Mouse (Mus musculus): ENCODE data around the gene Unc93b1.

Gene Unc93b1

DNA sequence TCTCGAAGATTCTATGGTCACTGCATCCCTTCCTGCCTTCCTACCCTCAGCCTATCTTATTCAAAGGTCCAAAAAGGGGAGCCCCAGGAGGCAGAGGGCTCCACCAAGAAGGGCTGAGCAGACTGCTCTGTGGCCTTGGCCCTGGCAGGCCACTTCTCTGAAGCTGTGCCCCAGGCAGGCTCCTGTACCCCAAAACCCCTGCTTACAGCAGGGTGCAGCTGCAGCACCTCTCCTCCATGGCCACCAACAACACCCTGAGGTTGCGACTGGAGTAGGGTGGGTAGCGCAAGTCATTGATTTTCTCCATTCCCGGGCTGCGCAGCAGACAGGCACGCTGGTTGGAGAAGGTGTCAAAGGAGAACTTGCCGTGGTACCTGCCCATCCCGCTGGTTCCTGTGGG lies 21.3 kb upstream of the Unc93b1 start:
- DNase-seq (ENCODE audit: low read depth) = no peak

GRCm38 (mm10) chr19:3914535-3914934 lies 20.5 kb upstream of the Unc93b1 start:
- DNase-seq (ENCODE audit: low read depth) = no peak

DNA sequence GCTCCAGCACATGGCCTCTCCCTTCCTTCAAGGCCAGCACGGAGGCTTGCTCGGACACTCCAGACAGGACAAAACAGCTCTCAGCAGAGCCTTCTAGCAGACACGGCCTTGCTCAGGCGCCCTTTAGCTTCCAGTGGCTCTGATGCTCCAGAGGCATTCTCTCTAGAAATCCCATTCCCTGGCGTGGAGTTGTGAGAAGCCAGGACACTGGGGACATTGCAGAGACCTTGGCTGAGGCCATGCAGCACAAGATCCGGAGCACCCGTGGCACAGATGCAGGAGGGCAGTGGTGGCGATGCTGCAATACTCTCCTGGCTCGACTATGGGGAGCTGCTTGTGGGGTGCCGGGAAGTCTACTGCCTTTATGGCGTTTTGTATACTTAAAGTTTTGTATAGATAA lies 18.3 kb upstream of the Unc93b1 start:
- DNase-seq (ENCODE audit: low read depth) = no peak

- DNase-seq (ENCODE audit: low read depth) = no peak
Observed at GRCm38 (mm10) chr19:3919928-3920327, 15.1 kb upstream of the Unc93b1 start.

GRCm38 (mm10) chr19:3922661-3923371 lies 12.2 kb upstream of the Unc93b1 start:
- DNase-seq (ENCODE audit: low read depth) = no peak

- no peak for DNase-seq (ENCODE audit: low read depth)
Observed at GRCm38 (mm10) chr19:3923586-3923985, 11.4 kb upstream of the Unc93b1 start.

DNA sequence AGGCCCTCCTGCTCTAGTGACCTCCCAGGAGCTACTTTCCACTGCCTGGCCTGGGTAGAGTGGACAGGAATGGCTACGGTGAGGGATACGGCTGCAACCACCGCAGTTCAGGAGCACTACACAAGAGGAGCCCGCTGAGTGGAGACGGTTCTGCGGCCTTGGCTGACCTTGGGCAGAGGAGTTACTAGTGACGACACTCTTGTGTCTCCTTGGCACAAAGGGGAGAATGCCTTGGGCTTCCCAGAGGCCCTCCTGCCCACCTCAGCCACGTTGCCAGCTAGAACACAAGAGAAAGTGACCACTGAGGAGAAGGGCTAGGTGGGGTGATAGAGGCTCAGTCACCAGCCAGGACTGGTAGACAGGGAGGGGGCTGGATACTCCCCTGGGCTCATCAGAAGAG lies 10.8 kb upstream of the Unc93b1 start:
- no peak for DNase-seq (ENCODE audit: low read depth)

DNA sequence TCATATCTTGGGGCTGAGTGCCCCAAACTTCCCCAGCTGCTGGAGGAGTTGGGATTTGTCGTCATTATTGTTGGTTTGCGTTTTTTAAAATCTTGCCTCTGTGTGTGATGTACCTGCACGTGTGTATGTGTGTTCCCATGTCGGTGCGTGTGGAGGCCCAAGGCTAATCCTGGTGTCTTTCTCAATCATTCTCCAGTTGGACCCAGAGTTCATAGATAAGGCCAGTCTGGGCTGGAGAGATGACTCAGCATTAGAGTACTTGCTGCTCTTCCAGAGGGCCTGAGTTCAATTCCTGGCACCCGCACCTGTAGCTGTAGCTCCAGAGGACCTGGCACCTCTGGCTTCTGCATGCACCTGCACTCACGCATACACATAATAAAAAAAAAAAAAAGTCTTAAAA lies 10.1 kb upstream of the Unc93b1 start:
- DNase-seq (ENCODE audit: low read depth) = no peak

- no peak for DNase-seq (ENCODE audit: low read depth)
Observed at GRCm38 (mm10) chr19:3925859-3926258, 9.1 kb upstream of the Unc93b1 start.

GRCm38 (mm10) chr19:3926279-3926678 lies 8.7 kb upstream of the Unc93b1 start:
- DNase-seq (ENCODE audit: low read depth) = peak; percentile 82

DNA sequence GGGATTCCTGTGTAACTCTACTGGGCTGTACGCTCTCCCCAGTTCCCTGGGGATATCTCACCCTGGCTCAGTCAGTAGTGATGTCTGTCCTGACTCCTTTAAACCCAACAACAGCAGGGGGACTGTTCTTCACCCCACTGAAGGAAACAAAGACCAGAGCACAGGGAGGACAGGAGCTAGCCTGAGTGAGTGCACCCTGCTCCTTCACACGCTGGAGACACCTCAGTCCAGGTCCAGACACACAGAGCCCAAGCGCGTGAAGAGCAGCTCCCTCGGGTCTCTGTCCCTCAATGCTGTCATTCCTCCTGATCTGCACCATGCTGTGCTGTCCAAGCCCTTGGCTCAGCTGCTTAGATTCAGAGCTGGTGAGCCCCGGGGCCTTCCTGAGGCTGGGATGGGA lies 8.3 kb upstream of the Unc93b1 start:
- DNase-seq (ENCODE audit: low read depth) = no peak

DNA sequence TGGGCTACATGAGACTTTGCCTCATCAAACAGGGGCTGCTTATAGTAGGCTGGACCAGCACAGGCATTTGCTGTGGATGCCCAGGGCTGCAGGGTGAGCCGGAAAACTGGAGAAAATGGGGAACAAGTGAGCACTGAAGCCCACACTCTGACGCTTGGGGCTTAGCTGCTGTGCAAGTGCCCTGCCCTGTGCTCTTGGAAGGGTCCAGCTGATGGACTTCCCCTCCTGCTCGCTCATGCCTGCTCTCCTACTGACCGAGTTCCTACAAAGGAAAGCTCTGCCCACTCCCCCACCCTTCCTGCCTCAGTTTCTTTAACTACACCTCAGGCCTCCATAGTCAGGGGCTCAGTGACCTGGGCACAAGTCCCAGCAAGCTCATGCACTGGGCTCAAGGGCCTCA lies 7.0 kb upstream of the Unc93b1 start:
- no peak for DNase-seq (ENCODE audit: low read depth)

DNA sequence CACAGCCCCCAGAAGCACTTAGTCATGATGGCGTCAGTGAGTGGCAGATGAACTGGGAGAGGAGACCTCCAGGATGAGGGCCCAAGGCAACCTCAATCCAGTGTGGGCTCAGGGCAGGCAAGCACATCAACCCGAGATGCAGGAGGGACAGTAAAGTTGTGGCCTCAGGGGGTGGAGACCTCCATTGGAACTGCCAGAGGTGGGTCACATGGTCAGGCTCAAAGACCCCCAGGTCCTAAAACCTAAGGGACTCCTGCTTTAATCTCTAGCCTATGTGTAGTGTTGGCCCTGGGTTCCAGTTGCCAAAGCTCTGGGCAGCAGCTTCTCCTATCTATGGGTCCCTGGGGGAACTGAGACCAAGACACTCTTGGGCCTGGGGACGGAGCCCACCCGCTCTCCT lies 6.2 kb upstream of the Unc93b1 start:
- DNase-seq (ENCODE audit: low read depth) = no peak

DNA sequence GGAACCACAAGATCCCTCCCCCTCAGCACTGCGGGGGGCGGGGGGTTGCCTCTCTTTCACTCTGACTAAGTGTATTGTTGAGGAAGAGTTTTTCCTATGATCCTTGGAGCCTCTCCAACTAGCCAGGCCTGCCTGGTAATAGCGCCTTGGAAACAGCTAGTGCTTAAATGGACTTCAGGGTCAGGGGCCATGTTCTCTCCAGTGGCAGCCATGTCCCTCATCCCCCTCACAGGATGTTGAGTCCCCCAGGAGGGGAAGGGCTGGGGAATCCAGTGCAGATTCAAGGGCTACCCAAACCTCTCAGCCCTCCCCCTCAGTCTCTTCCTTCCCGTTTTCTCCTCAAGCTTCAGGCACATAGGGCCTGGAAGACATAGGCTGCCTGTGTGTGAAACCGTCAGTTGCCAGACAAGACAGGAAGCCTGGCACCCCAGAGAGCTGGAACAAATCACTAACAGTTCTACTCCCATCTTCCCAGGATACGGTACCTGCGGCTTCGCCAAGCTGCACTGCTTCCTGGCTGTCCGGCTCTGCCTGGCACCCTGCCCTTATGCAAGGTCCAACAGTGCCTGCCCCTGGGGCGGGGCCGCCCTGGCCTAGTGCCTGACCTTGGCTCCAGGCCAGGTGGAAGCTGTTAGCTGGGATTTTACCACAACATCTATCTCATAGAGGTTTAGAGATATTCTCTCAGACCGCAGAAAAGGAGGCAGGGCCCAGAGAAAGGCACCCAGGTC lies 5.6 kb upstream of the Unc93b1 start, which contains the start of gene Aldh3b1:
Aldh3b1 (minus strand) TSS at position 598 of the 731 bp plus-strand sequence.
- DNase-seq (ENCODE audit: low read depth) = peak; percentile 94

DNA sequence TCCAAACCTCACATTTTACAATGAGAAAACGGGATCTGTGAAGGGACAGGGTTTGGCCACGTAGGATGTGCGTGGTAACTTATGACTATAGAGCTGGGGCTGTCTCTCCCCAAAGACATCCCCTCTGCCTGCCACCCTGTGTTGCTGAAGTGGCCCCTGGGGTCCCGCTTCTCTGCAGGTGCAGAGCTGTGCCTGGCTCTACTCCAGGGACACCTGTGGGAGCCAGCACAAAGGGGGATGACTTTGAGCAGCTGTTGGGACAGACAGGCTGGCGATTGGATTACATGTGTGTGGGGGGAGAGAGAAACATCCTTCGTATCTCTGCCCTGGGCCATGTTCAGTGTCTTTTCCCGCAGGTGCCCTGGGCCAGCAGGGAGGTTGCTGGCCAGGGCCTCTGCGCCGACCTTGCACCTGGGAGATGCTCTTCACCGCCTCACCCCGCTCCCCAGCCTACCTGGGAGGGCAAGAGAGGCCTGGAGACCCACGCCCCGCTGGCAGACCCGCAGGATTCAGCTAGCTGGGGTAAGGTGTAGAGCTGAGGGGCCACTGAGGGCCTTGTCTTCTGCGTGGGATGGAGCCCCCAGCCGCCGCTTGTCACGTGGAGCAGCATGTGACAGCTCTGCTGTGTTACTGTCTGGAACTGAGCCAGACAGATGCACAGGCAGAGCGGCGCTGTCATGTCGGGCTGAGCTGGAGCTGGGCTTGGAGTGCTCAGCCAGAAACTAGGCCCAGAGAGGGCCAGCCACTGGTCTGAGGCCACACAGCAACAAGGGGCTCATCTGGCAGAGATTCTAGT lies 4.5 kb upstream of the Unc93b1 start:
- no peak for DNase-seq (ENCODE audit: low read depth)

GRCm38 (mm10) chr19:3931716-3932115 lies 3.3 kb upstream of the Unc93b1 start:
- no peak for DNase-seq (ENCODE audit: low read depth)

GRCm38 (mm10) chr19:3935896-3936850 lies 1.2 kb downstream of the Unc93b1 start:
- no peak for DNase-seq (ENCODE audit: low read depth)

GRCm38 (mm10) chr19:3942315-3942714 lies 7.3 kb downstream of the Unc93b1 start:
- no peak for DNase-seq (ENCODE audit: low read depth)

DNA sequence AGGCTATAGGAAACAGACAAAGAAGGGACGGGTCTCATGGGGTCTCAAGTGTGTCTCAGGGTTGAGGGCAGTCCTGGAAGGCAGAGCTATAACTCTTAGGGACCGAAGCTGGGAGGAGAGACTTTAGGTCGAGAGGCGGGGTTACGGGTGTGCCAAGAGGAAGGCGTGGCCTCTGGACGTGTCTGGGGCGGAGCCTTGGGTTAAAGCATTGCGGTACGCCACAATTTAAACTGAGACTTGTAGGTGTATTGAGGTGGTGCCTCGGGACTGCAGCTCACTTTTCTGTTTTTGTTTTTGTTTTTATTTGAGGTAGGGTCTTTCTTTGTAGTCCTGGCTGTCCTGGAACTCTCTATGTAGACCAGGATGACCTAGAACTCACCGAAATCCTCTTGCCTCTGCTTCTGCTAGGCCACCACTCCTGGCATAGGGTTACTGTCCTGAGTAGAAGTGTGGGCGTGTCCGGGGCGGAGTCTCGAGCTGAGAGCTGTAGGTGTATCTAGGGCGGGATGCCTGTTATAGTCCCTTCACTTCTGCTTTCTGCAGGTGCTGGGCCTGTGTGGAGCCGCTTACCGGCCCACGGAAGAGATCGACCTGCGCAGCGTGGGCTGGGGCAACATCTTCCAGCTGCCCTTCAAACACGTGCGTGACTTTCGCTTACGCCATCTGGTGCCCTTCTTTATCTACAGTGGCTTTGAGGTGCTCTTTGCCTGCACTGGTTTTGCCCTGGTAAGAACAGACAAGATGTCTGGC lies 8.2 kb downstream of the Unc93b1 start:
- no peak for DNase-seq (ENCODE audit: low read depth)

DNA sequence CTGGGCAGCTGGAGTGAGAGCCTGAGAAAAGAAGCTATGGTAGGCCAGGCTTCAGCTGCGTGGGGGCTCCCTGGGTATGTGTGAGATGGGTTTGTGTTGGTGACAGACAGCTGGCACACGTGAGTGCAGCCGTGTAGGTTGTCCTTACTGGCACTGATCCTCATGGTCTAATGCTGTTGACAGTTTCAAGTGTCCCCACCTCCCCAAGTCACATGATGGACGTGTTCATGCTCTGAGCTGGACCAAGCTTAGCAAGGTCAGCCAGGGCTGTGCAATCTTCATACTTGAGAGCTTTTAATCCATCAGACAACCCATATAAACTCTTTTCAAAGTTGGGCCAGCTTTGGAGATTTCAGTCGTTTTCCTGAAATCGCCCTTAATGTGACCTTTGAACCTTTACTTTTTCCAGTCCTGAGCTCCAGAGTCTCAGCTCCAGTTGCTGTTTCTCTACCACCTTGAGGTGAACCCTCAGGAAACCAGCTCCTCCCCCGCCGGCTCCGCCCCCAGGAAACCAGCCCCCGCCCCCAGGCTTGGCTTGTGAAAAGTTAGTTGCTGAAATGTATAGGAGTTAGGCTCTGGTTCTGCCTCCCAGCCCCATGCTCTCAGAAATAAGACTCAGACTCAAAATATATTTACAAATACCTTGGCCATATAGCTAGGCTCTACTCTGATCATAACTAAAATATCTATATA lies 11.0 kb downstream of the Unc93b1 start:
- peak; percentile 36 for DNase-seq (ENCODE audit: low read depth)

All from NIH3T3 (cell line).